Comparison of ENCODE assay signal across 8 mouse cellular contexts in genomic region chr6:72957093-72957435, GRCm38 (mm10). TPM values are rescaled to one million over a fixed set of nuclear protein-coding genes. Genes with fewer than 3 reads are reported as not detected.
DNase-seq lines count a peak whose midpoint lies in the region; ATAC-seq and TF ChIP-seq lines count a peak whose summit lies in the region.

No protein-coding gene starts in this region.

- H3K9me3 ChIP-seq in heart, embryonic 11.5 days (replicated peaks; ENCODE audit: control insufficient read depth, low read length) = no peaks in the 10 kb centered on the region
- H3K9me3 ChIP-seq in embryonic facial prominence, embryonic 11.5 days (replicated peaks; ENCODE audit: control insufficient read depth, low read length) = no peaks in the 10 kb centered on the region
- no peaks in the 10 kb centered on the region for H3K9me3 ChIP-seq in limb, embryonic 10.5 days (replicated peaks)

- peak overlapping the region; percentile 80 for H3K4me3 ChIP-seq in heart, embryonic 11.5 days (ENCODE audit: low read depth, low read length)
- peak overlapping the region; percentile 90 for H3K4me3 ChIP-seq in embryonic facial prominence, embryonic 11.5 days (ENCODE audit: low read depth, low read length)
- H3K4me3 ChIP-seq in limb, embryonic 10.5 days = peak overlapping the region; percentile 81
- peak overlapping the region; percentile 42 for H3K4me3 ChIP-seq in olfactory bulb, adult 2 months (ENCODE audit: insufficient read depth, low read depth, low read length)

- no peaks in the 10 kb centered on the region for H3K36me3 ChIP-seq in heart, embryonic 11.5 days (ENCODE audit: control insufficient read depth, insufficient read depth, low read length)
- no peaks in the 10 kb centered on the region for H3K36me3 ChIP-seq in embryonic facial prominence, embryonic 11.5 days (replicated peaks; ENCODE audit: control insufficient read depth, insufficient read depth, low read depth, low read length)
- H3K36me3 ChIP-seq in limb, embryonic 10.5 days = 0 out of 2 replicates have a peak, but pooled peaks cover 7% of the 10 kb centered on the region

- peaks cover 14% of the 10 kb centered on the region for H3K4me1 ChIP-seq in heart, embryonic 11.5 days (ENCODE audit: control insufficient read depth, insufficient read depth, low read length)
- H3K4me1 ChIP-seq in embryonic facial prominence, embryonic 11.5 days (ENCODE audit: control insufficient read depth, insufficient read depth, low read length) = no peaks in the 10 kb centered on the region; the same call in 1 of the 2 replicates
- H3K4me1 ChIP-seq in limb, embryonic 10.5 days = peaks cover 60% of the 10 kb centered on the region
- H3K4me1 ChIP-seq in olfactory bulb, adult 2 months (ENCODE audit: control insufficient read depth, insufficient read depth, low read length) = peaks cover 6% of the 10 kb centered on the region

- no peak for TF ChIP-seq POLR2A in olfactory bulb, adult 2 months (IDR thresholded peaks at IDR 0.05; ENCODE audit: insufficient read depth, low read depth, low read length)

- no peaks in the 10 kb centered on the region for H3K27me3 ChIP-seq in heart, embryonic 11.5 days (ENCODE audit: control insufficient read depth, insufficient read depth, low read length)
- H3K27me3 ChIP-seq in embryonic facial prominence, embryonic 11.5 days (ENCODE audit: control insufficient read depth, insufficient read depth, low read length) = no peaks in the 10 kb centered on the region
- no peaks in the 10 kb centered on the region for H3K27me3 ChIP-seq in limb, embryonic 10.5 days (ENCODE audit: low read depth, poor library complexity, severe bottlenecking)

- H3K9ac ChIP-seq in heart, embryonic 11.5 days (ENCODE audit: low read depth, low read length) = peak overlapping the region; percentile 98
- peak overlapping the region; percentile 57 for H3K9ac ChIP-seq in embryonic facial prominence, embryonic 11.5 days (replicated peaks; ENCODE audit: low read length)

- TF ChIP-seq CTCF in olfactory bulb, adult 2 months (IDR thresholded peaks at IDR 0.05; ENCODE audit: insufficient read depth, low read depth, low read length) = no peak

- ATAC-seq in heart, embryonic 11.5 days (replicated peaks; ENCODE audit: insufficient number of reproducible peaks, low FRiP score, low TSS enrichment) = no peak
- no peak for ATAC-seq in embryonic facial prominence, embryonic 11.5 days (replicated peaks; ENCODE audit: insufficient number of reproducible peaks, low FRiP score, low TSS enrichment, low read depth)

- DNase-seq in heart, adult 9 months (ENCODE audit: low spot score in 2 of 2) = no peak
- DNase-seq in B cell, adult 2 months = peak; percentile 33 to 46
- peak; percentile 17 for DNase-seq in embryonic facial prominence, embryonic 11.5 days (ENCODE audit: low spot score)
- no peak for DNase-seq in limb, embryonic 10.5 days (ENCODE audit: low spot score)
- DNase-seq in c-Kit-positive CD71-positive TER-119-positive erythroid progenitor cells, embryonic 14.5 days (ENCODE audit: low spot score) = no peak
- DNase-seq in ovary, postnatal 36 days (ENCODE audit: low spot score) = no peak

- WGBS in heart, embryonic 11.5 days (ENCODE audit: insufficient replicate concordance) = under 1% methylated on average over 14 of the region's 14 CpGs
- WGBS in embryonic facial prominence, embryonic 11.5 days = under 1% methylated on average over 14 of the region's 14 CpGs
- 1% methylated on average over 14 of the region's 14 CpGs for WGBS in limb, embryonic 10.5 days
- WGBS in olfactory bulb, adult 2 months = 4% methylated on average over 14 of the region's 14 CpGs

- H3K4me2 ChIP-seq in heart, embryonic 11.5 days = peak overlapping the region; percentile 86
- peak overlapping the region; percentile 49 for H3K4me2 ChIP-seq in embryonic facial prominence, embryonic 11.5 days (ENCODE audit: low read depth, low read length)

- no peak overlapping the region for H3K27ac ChIP-seq in heart, embryonic 11.5 days (ENCODE audit: low read depth, low read length)
- no peak overlapping the region for H3K27ac ChIP-seq in embryonic facial prominence, embryonic 11.5 days (replicated peaks; ENCODE audit: low read depth, low read length)
- peak overlapping the region; percentile 75 for H3K27ac ChIP-seq in limb, embryonic 10.5 days
- H3K27ac ChIP-seq in olfactory bulb, adult 2 months (ENCODE audit: insufficient read depth, low read depth, low read length) = no peak overlapping the region

RNA-seq across cellular contexts. Expression of gene Tmsb10, which starts 1.5 kb away (rescaled TPM):
- 1,975 and 2,031 TPM in 2 replicates for polyA plus RNA-seq in heart, embryonic 11.5 days (2014; fragmentation: Nextera tagmentation; extraction: Ambion mirVana)
- 3,323 and 3,355 TPM in 2 replicates for polyA plus RNA-seq in embryonic facial prominence, embryonic 11.5 days (2014; fragmentation: Nextera tagmentation; extraction: Ambion mirVana)
- 2,907 and 3,028 TPM in 2 replicates for polyA plus RNA-seq in limb, embryonic 10.5 days (2016; fragmentation: Nextera tagmentation; extraction: Ambion mirVana)
- polyA plus RNA-seq in olfactory bulb, adult 2 months (2012; ENCODE audit: insufficient read depth, insufficient read length, low replicate concordance, missing spikeins) = 1,837 TPM in 1 of 2 replicates, not detected in the other

RNA-seq across cellular contexts. Expression of gene Kcmf1, which starts 57.3 kb away (rescaled TPM):
- 44.7 and 46.1 TPM in 2 replicates for polyA plus RNA-seq in heart, embryonic 11.5 days (2014; fragmentation: Nextera tagmentation; extraction: Ambion mirVana)
- polyA plus RNA-seq in embryonic facial prominence, embryonic 11.5 days (2014; fragmentation: Nextera tagmentation; extraction: Ambion mirVana) = 46.1 and 50.1 TPM in 2 replicates
- polyA plus RNA-seq in limb, embryonic 10.5 days (2016; fragmentation: Nextera tagmentation; extraction: Ambion mirVana) = 41.6 and 48.5 TPM in 2 replicates
- polyA plus RNA-seq in olfactory bulb, adult 2 months (2012; ENCODE audit: insufficient read depth, insufficient read length, low replicate concordance, missing spikeins) = not detected in 2 replicates

Comparison
In these comparisons a context has a peak if more than half of its experiments do, and no peak if none do; other contexts are left out.
1. DNase-seq: peak in B cell, adult 2 months (2 of 2) and embryonic facial prominence, embryonic 11.5 days (single experiment); none in heart, adult 9 months (0 of 2), limb, embryonic 10.5 days (single experiment), c-Kit-positive CD71-positive TER-119-positive erythroid progenitor cells, embryonic 14.5 days (single experiment) and ovary, postnatal 36 days (single experiment).
2. Peak in every context shown above with its lines, with median percentiles within 50 percentile points of each other: H3K4me3 ChIP-seq.